Mouse (Mus musculus) left cerebral cortex, postnatal 36 days (tissue): ENCODE data around the gene Cnpy2. TPM values are rescaled to one million over a fixed set of nuclear protein-coding genes. Genes with fewer than 3 reads are reported as not detected.
"Not testable (repeated sequence)": the region's sequence is repeated elsewhere in the genome, so short reads cannot be mapped to it uniquely, and the experiment has no call there.

Experiments
- DNase-seq, 2 experiments: peaks; one replicate each; pipeline ENCODE4 v3.0.0; 2021 to 2022; ENCODE audit warnings: low spot score in 2 of 2, mixed read lengths in 1 of 2
- intact Hi-C: fragments of 180-260 bp; cut with DNase I; formaldehyde crosslinking; loops from one replicate; pipeline ENCODE4 v1.15.1; 2025
- total RNA-seq, 2 experiments: library from RNA; stranded (reverse); gene quantifications; 2 replicates each; pipeline ENCODE4 v1.2.3; 2021

Cnpy2 gene
- 10 to 100 TPM; 62.9 to 74.4 TPM for total RNA-seq

DNA sequence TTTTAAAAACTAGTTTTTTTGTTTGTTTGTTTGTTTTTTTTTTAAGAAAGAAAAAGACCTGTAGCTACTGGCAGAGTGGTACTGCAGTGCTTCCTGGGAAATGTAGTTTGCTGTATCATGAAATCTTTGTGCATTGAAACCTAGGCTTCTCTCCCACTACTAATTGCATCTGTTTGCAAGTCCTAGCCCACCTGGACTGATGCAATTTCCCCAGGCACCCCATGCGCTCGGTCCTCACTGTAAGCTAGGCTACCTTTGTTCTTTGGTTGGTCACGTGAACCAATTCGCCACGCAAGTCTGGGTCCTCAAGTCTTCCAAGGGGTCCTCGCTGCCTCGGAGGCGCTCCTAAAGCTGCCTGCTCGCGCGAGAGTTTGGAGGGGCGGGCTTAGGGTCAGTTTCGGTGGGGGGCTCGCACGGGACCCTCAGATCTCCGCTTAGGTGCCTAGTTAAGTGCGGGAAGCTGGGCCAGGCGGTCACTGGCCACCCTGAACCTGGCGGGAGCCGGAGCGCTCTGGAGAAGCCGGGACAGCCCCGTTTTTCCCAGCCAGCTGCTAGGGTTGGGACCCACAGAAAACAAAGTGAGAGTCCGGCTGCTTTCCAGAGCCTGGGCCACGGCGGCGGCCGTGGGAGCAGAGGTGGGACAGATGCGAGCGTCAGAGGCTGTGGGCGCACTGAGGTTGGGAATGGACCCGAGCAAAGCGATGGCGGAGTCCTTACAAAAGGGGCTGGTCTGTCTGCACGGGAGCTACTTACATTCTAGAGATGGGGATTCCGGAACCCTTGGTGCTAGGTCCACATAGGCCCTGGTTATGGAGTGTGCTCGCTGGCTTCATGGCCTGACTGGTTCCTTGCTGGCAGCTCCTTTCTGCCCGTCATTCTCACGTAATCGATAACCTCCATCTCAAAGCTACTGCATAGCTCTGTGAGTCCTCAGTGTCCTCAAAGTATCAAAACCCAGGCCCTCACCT, at the start of gene Cnpy2:
Gene Cnpy2, plus strand, starts transcription at position 319 of the 968 bp plus-strand sequence.
- intact Hi-C loops = no loop called here
- peak; percentile 85 to 88 for DNase-seq

DNA sequence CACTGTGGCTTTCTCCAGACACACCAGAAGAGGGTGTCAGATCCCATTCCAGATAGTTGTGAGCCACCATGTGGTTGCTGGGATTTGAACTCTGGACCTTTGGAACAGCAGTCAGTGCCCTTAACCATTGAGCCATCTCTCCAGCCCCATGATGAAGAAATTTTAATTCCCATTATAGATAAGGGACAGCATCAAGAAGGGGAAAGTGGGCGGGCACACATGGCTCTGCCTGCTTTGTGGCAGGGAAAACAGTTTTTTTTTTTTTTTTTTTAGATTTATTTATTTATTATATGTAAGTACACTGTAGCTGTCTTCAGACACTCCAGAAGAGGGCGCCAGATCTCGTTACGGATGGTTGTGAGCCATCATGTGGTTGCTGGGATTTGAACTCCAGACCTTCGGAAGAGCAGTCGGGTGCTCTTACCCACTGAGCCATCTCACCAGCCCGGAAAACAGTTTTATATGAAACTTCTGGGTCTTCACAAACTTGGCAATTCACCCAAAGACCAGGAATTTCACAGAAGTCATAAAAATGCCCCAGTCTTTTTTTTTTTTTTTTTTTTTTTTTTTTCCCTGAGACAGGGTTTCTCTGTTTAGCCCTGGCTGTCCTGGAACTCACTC, 49.3 kb upstream of the Cnpy2 start:
- DNase-seq, intact Hi-C loops: not testable (repeated sequence)

- DNase-seq, intact Hi-C loops: not testable (repeated sequence)
These were observed 46.9 kb upstream of the Cnpy2 start for GRCm38 (mm10) chr10:128275374-128275773.

DNA sequence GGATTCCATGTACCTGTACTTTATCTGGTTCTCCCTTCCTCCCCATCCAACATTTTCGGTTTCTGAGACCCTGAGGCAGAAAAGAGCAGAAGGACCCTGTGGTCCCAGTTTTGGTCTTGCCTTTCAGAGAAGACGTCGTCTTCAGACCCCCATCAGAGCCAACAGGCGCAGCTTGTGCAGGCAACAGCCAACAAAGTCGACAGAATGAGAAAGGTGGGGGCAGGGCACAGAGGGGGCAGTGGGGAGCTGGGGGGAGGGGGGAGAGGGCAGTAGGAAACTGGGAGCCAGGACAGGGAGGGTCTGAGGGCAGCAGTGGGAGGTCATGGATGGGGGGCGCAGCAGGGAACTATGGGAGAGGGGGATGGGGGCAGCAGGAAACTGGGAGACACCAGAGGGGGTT, 44.1 kb upstream of the Cnpy2 start:
- intact Hi-C loops = no loop called here
- no peak for DNase-seq

DNA sequence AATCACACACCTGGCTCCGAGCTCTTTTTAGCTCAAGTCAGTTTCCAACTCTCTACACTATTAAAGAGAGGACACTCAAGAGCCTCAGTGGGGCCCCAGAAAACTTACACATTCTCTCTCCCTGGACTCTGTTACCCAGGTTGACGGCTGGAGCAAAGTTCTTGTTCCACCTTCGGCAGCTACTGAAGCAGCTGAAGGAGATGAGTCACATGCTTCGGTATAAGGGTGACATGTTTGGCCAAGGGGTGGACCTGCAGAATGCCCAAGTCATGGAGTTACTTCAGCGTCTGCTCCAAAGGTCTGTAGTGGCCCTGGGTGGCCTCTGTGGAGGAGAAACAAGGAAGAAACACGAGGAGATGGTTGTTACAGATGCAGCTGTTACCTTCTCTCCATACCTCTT, 41.3 kb upstream of the Cnpy2 start:
- intact Hi-C loops = no loop called here

GRCm38 (mm10) chr10:128281682-128282081, 40.6 kb upstream of the Cnpy2 start:
- DNase-seq = no peak
- intact Hi-C loops = no loop called here

More for the DNA sequence above, 41.3 kb upstream of the Cnpy2 start:
- DNase-seq = no peak

- DNase-seq = no peak
- intact Hi-C loops = no loop called here
These were observed 39.3 kb upstream of the Cnpy2 start for GRCm38 (mm10) chr10:128282886-128283450.

- peak; percentile 43 to 49 for DNase-seq
- intact Hi-C loops = loop anchor here (2.0 kb wide), 1 partner anchor 71 kb away; no protein-coding TSS in a partner anchor
These were observed 38.4 kb upstream of the Cnpy2 start for GRCm38 (mm10) chr10:128283604-128284579.

GRCm38 (mm10) chr10:128290594-128290993, 31.7 kb upstream of the Cnpy2 start:
- DNase-seq, intact Hi-C loops: not testable (repeated sequence)

GRCm38 (mm10) chr10:128296370-128297090, 25.7 kb upstream of the Cnpy2 start:
- no peak for DNase-seq
- intact Hi-C loops = no loop called here

DNA sequence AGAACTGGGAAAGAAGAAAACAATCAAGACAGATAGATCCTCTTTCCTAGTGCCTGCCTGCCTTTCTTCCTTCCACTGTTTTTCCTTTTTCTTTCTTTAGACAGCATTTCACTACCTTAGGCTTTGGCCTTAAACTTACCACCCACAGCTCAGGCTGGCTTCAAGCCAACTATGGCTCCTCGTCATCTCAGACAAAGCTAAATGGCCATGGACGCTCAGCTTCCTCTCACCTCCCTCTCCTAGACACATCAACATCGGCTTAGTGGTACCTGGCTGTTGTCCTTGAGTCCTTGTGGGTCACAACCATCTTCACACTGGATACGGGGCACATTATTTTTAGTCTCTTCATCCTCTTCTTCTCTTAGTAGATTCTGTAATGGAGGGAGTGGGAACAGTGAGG, 25.0 kb upstream of the Cnpy2 start:
- intact Hi-C loops = no loop called here
- no peak for DNase-seq

DNA sequence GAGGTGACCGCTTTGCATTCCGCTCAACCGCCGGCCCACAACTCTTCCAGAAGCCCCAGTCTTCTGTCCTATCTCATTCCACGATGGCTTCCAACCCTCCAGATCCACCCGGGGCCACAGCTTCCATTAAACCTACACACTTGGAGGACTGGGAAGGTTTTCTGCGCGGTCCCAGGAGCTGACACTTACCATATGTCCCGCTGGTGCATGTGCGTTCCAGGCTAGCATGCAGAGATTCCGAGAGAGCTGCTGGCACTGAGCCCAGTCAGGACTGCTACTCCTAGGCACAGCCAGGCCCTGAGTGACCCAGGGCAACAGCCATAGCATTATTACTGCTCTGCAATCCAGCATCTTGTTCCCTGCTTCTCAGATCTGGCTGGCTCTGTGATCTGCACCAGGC, 24.6 kb upstream of the Cnpy2 start:
- intact Hi-C loops = no loop called here
- DNase-seq = no peak

GRCm38 (mm10) chr10:128298243-128298642, 24.0 kb upstream of the Cnpy2 start:
- DNase-seq = no peak
- intact Hi-C loops = no loop called here

DNA sequence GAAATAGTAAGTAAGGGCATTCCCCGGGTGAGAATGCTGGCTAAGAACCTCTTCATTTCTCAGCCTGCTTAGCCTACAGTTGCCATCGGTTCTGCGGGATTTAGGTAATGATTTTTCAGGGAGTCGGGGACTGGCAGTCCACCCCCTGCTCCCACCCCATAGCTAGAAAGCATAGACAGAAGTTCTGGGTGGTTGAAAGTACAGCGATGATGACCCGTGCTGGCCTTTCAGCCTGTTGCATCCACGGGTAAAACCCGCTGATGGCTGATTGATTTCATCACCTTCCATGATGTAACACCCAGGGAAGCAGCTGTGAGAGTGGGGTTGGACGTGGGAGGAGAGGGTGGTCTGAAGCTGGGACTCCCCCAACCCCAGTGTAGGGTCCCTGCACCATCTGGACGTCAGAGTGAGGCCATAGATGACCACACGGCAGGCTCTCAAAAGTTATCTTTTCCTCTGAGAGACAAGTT, 23.5 kb upstream of the Cnpy2 start, which contains the start of gene Il23a:
Gene Il23a, minus strand, starts transcription at position 51 of the 470 bp plus-strand sequence.
- intact Hi-C loops = no loop called here
- DNase-seq = no peak

DNA sequence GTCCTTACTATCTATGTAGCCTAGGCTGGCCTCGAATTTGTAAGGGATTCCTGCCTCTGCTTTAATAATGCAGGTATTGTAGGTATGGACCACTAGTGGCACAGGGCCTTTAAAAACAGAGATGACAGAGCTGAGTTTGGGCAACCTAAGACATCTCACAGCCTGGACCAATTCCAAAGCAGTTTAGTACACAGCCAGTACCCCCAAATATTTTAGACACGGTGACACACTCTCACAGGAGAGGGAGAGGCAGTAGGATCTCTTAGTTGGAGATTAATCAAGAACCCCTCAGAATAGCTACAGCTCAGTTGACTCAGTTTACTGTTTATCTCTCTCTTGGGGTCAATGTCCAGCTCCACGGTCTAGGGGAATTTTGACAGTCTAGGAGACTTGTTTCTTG, 19.9 kb upstream of the Cnpy2 start:
- no peak for DNase-seq

GRCm38 (mm10) chr10:128302785-128303125, 19.5 kb upstream of the Cnpy2 start:
- intact Hi-C loops = no loop called here
- DNase-seq = no peak

More for the DNA sequence above, 19.9 kb upstream of the Cnpy2 start:
- intact Hi-C loops = no loop called here

- intact Hi-C loops = no loop called here
These were observed 18.9 kb upstream of the Cnpy2 start, which contains the start of gene Pan2 for GRCm38 (mm10) chr10:128303126-128304021. Pan2 (plus strand) TSS chr10:128303335.

More at GRCm38 (mm10) chr10:128303126-128304021, 18.9 kb upstream of the Cnpy2 start, which contains the start of gene Pan2:
- DNase-seq = peak; percentile 100
